Mouse (Mus musculus): ENCODE measurements at regions not wholly inside any gene's neighbourhood (a gene's known extent, or its start where the extent isn't known, plus 50 kb on each side); places are given as distances from the start of the nearest gene placed in this dataset. TPM values are rescaled to one million over a fixed set of nuclear protein-coding genes. Genes with fewer than 3 reads are reported as not detected.

- H3K36me3 ChIP-seq = no peaks in the 10 kb centered on the region
- 91% methylated on average over 2 of the region's 2 CpGs for WGBS
- no peak overlapping the region for H3K27ac ChIP-seq (replicated peaks)
- H3K9me3 ChIP-seq (replicated peaks) = no peaks in the 10 kb centered on the region
- H3K27me3 ChIP-seq (ENCODE audit: low read depth, poor library complexity, severe bottlenecking) = no peaks in the 10 kb centered on the region
- DNase-seq (ENCODE audit: low spot score) = no peak
- H3K4me1 ChIP-seq = peaks cover 7% of the 10 kb centered on the region; the same call in 1 of the 2 replicates
- no peak overlapping the region for H3K4me3 ChIP-seq
Measured at GRCm38 (mm10) chr16:77684521-77684920, 82.6 kb upstream of the Gm11146 start.

- Histone ChIP-seq H3K36me3 (no peaks in the 10 kb centered on the region), H3K27ac (replicated peaks) (no peak overlapping the region), H3K27me3 (ENCODE audit: low read depth, poor library complexity, severe bottlenecking) (no peaks in the 10 kb centered on the region), H3K4me3 (no peak overlapping the region), H3K9me3 (replicated peaks) (no peaks in the 10 kb centered on the region), H3K4me1 (no peaks in the 10 kb centered on the region)
- no peak for DNase-seq (ENCODE audit: low spot score)
- 81% methylated on average over 2 of the region's 2 CpGs for WGBS
Measured at GRCm38 (mm10) chr16:77679234-77679633, 77.3 kb upstream of the Gm11146 start.

DNA sequence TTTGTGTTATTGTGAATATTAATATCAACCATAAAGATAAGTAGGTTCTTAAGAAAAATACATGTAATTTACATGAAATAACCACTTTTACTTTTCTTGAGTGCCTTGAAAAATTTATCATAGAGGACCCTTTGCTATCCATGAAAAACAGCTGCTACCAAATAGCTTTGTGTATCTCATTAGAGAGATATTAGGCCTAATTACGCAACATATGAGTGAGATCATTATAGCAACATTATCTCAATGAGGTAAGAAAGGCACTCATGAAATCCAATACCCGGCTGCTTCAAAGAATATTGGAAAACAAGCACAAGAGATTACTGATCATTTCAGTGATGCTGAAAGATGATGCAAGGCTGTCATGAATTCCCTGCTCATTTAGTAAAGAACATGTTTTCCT lies 74.9 kb upstream of the Gm11146 start:
- DNase-seq (ENCODE audit: low spot score) = no peak
- no peaks in the 10 kb centered on the region for H3K9me3 ChIP-seq (replicated peaks)
- H3K36me3 ChIP-seq = peaks cover 7% of the 10 kb centered on the region; the same call in 1 of the 2 replicates
- WGBS = 92% methylated on average over 2 of the region's 2 CpGs
- no peaks in the 10 kb centered on the region for H3K27me3 ChIP-seq (ENCODE audit: low read depth, poor library complexity, severe bottlenecking)
- H3K27ac ChIP-seq (replicated peaks) = no peak overlapping the region
- H3K4me3 ChIP-seq = no peak overlapping the region
- H3K4me1 ChIP-seq = no peaks in the 10 kb centered on the region

DNA sequence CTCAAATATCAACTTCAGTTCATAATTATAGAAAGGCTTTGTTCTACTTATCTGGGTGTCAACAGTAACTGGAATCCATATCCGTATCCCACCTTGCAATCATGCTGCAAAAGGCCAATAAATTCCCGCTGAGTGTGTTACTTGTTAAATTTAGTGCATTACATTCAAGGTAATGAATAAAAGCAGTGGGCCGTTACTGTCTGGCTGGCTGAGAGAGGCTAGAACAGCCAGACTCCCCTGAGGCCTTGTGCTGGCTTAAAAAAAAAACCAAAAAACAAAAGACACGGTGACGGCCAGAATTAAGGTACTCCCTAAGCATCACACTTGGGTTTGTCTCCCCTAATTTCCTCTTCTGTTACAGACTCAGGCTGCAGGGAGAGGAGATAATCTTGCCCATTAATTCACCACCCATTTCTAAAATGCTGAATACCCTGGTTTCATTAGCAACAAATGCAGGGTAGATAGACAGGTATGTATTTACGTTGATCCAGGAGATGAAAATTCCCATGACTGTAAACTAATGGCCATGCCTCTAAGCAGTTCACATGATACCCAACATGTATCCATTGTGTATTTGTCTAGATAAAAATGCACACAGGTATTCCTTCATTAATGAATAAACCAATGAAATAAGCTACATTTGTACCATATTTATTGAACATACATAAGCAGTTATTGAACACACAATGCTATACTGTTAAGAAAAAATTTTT lies 74.1 kb upstream of the Gm11146 start:
- peaks cover 13% of the 10 kb centered on the region; the same call in 1 of the 2 replicates for H3K36me3 ChIP-seq
- H3K4me1 ChIP-seq = no peaks in the 10 kb centered on the region
- H3K9me3 ChIP-seq (replicated peaks) = no peaks in the 10 kb centered on the region
- H3K27ac ChIP-seq (replicated peaks) = no peak overlapping the region
- no peak overlapping the region for H3K4me3 ChIP-seq
- no peak for DNase-seq (ENCODE audit: low spot score)
- no peaks in the 10 kb centered on the region for H3K27me3 ChIP-seq (ENCODE audit: low read depth, poor library complexity, severe bottlenecking)
- 79% methylated on average over 6 of the region's 6 CpGs for WGBS

DNA sequence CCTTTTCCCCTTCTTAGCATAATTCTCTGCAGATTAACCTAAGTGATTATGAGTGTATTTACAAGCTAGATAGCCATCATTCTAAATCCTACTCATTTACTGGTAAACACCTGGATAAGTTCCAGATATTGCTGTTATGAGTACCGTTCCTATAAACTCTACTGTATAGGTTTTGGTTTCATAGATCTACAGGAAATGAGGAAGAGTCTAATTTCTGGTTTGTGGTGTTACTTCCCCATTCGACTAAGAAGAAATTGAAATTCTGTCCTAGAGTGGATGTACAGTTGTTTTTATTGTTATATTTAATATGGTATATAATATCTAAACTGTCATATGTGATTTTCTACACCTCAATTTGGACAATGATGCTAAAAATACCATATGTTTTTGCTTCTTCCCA lies 69.4 kb upstream of the Gm11146 start:
- WGBS = 92% methylated on average over 2 of the region's 2 CpGs

DNA sequence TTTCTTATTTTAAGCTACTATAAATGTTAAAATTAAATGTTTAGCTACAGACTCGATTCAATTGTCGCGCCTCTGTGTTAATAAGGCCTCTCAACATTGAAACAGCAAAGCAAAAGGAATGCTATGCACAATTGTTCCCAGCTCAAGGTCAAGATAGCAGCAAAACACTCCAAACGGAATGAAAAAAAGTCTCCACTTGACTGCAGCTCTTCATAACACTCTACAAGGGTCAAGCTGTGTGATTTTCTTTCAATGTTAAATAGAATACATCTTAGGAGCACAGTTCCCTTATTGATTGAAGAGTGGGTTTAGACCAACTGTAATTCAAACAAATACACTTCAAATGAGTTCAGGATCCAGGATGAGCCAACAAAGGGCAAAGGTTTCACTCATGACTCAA lies 63.9 kb upstream of the Gm11146 start:
- WGBS = 91% methylated on average over 4 of the region's 4 CpGs
- H3K36me3 ChIP-seq = peaks cover 7% of the 10 kb centered on the region

More for the DNA sequence above, 69.4 kb upstream of the Gm11146 start:
- no peak overlapping the region for H3K4me3 ChIP-seq
- no peaks in the 10 kb centered on the region for H3K9me3 ChIP-seq (replicated peaks)
- H3K27ac ChIP-seq (replicated peaks) = no peak overlapping the region
- no peaks in the 10 kb centered on the region for H3K27me3 ChIP-seq (ENCODE audit: low read depth, poor library complexity, severe bottlenecking)
- no peaks in the 10 kb centered on the region for H3K4me1 ChIP-seq
- H3K36me3 ChIP-seq = peaks cover 22% of the 10 kb centered on the region
- DNase-seq (ENCODE audit: low spot score) = no peak

DNA sequence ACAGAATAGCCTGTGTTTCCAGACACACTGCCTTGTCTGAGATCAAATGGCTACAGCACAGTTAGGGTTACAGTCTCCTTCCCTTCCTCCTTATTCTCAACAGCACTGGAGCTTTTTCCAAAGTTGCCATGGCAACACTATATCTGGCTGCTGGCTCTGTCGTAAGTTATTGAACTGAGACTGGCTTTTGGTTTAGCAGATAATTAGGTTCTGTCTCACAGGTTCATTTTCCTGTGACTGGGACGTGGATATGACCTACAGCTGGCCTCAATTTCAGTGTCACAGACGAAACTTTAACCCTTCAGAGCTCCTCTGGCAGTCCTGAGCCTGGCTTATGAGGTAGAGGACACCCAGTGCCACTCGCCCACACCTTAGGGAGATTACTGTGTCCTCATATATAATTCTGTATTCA lies 60.2 kb upstream of the Gm11146 start:
- no peaks in the 10 kb centered on the region for H3K36me3 ChIP-seq
- H3K9me3 ChIP-seq (replicated peaks) = no peaks in the 10 kb centered on the region
- no peak overlapping the region for H3K4me3 ChIP-seq
- 21% methylated on average over 4 of the region's 4 CpGs for WGBS
- peak overlapping the region; percentile 30; the same call in 1 of the 2 replicates for H3K27ac ChIP-seq (replicated peaks)
- H3K27me3 ChIP-seq (ENCODE audit: low read depth, poor library complexity, severe bottlenecking) = no peaks in the 10 kb centered on the region
- DNase-seq (ENCODE audit: low spot score) = peak; percentile 17
- peaks cover 21% of the 10 kb centered on the region for H3K4me1 ChIP-seq

More for the DNA sequence above, 63.9 kb upstream of the Gm11146 start:
- peaks cover 18% of the 10 kb centered on the region for H3K4me1 ChIP-seq
- H3K4me3 ChIP-seq = no peak overlapping the region
- H3K27ac ChIP-seq (replicated peaks) = no peak overlapping the region
- H3K9me3 ChIP-seq (replicated peaks) = no peaks in the 10 kb centered on the region
- DNase-seq (ENCODE audit: low spot score) = no peak
- H3K27me3 ChIP-seq (ENCODE audit: low read depth, poor library complexity, severe bottlenecking) = no peaks in the 10 kb centered on the region

- no peaks in the 10 kb centered on the region for H3K9me3 ChIP-seq (replicated peaks)
- no peak overlapping the region for H3K4me3 ChIP-seq
- H3K27me3 ChIP-seq (ENCODE audit: low read depth, poor library complexity, severe bottlenecking) = no peaks in the 10 kb centered on the region
- no peak for DNase-seq (ENCODE audit: low spot score)
- no peaks in the 10 kb centered on the region for H3K36me3 ChIP-seq
- WGBS = 86% methylated on average over 3 of the region's 3 CpGs
- no peak overlapping the region for H3K27ac ChIP-seq (replicated peaks)
- H3K4me1 ChIP-seq = peaks cover 22% of the 10 kb centered on the region
Measured at GRCm38 (mm10) chr16:77653306-77653705, 51.4 kb upstream of the Gm11146 start.

Small RNA genes lying in the stretch of these regions (microRNA-seq; reads per million reads assigned to microRNA genes)
- not detected for gene Gm25025

All from midbrain, embryonic 10.5 days (tissue).